Mouse (Mus musculus) heart, postnatal 10 days (tissue): ENCODE data around the gene Tmem82. TPM values are rescaled to one million over a fixed set of nuclear protein-coding genes. Genes with fewer than 3 reads are reported as not detected.
"Not testable (repeated sequence)": the region's sequence is repeated elsewhere in the genome, so short reads cannot be mapped to it uniquely, and the experiment has no call there.

ENCODE experiments used
- DNase-seq, 2 experiments: peaks; one replicate each; pipeline ENCODE4 v3.0.0; 2021
- intact Hi-C: fragments of 180-260 bp; cut with DNase I; formaldehyde crosslinking; loops from one replicate; pipeline ENCODE4 v1.15.1; 2025
- total RNA-seq, 2 experiments: library from RNA; stranded (reverse); gene quantifications; 2 replicates each; pipeline ENCODE4 v1.2.3; 2021

The Tmem82 gene
- total RNA-seq, 2 experiments from 2014 or later = 11.2 to 15.6 TPM

GRCm38 (mm10) chr4:141583919-141584318 lies 34.5 kb downstream of the Tmem82 start:
- no peak for DNase-seq
- intact Hi-C loops = no loop called here

DNA sequence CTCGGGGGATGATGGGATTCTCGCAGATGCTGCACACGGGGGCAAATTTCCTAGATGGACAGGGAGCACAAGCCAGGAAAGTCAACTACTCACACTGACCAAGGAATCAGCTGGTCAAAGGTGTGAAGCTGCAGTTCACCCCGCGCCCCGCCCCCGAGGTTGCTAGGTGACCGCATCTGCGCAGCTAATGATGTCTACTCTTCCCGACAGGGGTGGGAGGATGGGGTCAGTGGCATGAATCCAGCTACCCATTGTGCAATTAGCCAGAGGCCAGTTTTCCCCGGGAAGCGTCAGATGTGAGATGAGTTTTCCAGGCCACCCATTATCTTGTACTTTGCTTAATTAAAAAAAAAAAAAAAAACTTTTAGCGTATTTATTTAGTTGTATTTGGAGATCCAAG lies 37.4 kb downstream of the Tmem82 start:
- intact Hi-C loops = no loop called here
- DNase-seq = no peak

GRCm38 (mm10) chr4:141578833-141579232 lies 39.6 kb downstream of the Tmem82 start:
- no peak for DNase-seq
- intact Hi-C loops = loop anchor here (5.0 kb wide), 1 partner anchor 192 kb away; no protein-coding TSS in a partner anchor

- intact Hi-C loops = loop anchor here (5.0 kb wide), 1 partner anchor 190 kb away; no protein-coding TSS in a partner anchor
- no peak for DNase-seq
These were observed 41.6 kb downstream of the Tmem82 start for GRCm38 (mm10) chr4:141576877-141577276.

- DNase-seq = no peak
- intact Hi-C loops = loop anchor here (5.0 kb wide), 1 partner anchor 189 kb away; no protein-coding TSS in a partner anchor
These were observed 42.0 kb downstream of the Tmem82 start for GRCm38 (mm10) chr4:141576404-141576803.

- intact Hi-C loops = loop anchor here (1.0 to 5.0 kb wide), 3 partner anchors 144 to 188 kb away; no protein-coding TSS in a partner anchor
- peak; percentile 88 to 93 for DNase-seq
These were observed 43.4 kb downstream of the Tmem82 start for GRCm38 (mm10) chr4:141574789-141575702.

DNA sequence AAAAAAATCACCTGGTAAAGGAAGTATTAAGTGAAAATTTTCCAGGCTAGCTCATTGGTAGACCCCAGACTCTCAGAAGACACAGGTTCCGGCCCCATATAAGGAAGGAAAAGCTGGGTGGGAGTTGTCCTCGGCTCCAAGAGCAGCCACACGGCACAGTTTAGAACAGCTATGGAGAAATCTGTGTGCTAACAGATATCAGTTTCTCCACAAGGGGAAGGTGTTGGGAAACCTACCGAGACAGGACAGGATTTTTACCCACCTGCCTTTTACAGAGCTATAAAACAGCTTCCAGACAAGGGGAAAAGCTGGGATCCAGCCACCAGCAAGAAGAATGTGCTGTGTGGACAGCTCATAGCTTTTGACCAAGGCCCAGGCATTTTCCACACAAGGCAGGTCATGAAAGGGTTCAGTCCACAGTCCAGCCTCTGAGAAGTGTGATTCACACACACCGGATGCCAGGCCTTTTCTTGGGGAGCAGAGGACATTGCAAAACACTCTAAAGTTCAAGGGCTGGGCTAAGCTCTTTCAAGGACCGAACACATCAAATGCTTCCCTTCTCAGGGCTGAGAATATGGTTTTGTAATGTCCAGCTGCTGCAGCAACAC lies 45.0 kb downstream of the Tmem82 start:
- DNase-seq = peak; percentile 39 to 48
- intact Hi-C loops = no loop called here

DNA sequence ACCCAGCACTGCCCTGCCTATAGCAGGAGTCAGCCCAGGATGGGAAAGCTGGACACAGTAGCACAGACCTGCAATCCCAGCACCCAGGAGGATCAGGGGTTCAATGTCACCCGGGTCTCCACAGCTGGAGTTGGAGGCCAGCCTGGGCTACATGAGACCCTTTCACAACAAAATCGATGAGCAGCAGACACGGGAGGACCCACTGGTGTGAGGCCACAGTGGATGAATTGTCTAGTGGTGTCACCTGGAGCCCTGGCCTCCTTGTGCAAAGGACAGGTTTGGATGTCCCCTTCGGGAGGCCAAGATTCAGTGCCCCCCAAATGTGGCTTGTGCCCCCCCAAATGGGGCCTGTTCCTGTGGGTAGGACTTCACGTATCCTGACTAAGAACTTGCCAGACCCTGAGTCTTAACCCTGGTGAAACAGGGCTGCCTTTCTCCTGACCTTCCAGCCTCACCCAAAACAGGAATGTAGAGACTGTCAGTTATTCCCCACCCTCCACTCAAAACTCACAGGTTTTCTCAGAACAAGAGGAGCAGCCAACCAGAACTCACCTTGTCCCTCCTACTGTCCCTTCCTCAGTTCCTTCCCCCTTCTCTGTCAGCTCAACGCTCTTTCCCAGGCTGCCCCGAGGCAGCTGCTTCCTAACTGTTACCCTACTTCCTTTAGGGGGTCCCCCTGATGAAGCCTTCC lies 45.6 kb downstream of the Tmem82 start:
- intact Hi-C loops = no loop called here

GRCm38 (mm10) chr4:141571934-141572333 lies 46.5 kb downstream of the Tmem82 start:
- no peak for DNase-seq
- intact Hi-C loops = no loop called here

More for the DNA sequence above, 45.6 kb downstream of the Tmem82 start:
- DNase-seq = no peak

DNA sequence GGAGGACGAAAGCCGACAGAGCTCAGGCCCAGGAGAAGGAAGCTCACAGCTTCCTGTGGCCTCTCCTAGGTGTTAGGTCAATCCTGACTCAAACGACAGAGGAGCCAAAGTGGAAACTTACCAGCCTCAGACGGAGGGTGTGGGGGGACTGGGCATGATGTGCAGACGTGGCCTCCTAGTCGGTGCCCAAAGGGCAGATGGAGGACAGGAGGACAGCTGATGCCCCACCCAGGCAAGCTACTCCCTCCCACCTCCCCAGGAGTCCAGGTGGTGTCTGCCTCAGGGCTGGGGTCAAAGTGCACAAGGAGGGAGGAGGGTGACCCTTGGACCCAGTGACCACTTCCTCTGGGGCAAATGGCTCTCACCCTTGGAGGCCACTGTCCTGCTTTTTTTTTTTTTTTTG lies 47.1 kb downstream of the Tmem82 start:
- no peak for DNase-seq
- intact Hi-C loops = no loop called here

GRCm38 (mm10) chr4:141570821-141571220 lies 47.6 kb downstream of the Tmem82 start:
- DNase-seq = no peak
- intact Hi-C loops = no loop called here

DNA sequence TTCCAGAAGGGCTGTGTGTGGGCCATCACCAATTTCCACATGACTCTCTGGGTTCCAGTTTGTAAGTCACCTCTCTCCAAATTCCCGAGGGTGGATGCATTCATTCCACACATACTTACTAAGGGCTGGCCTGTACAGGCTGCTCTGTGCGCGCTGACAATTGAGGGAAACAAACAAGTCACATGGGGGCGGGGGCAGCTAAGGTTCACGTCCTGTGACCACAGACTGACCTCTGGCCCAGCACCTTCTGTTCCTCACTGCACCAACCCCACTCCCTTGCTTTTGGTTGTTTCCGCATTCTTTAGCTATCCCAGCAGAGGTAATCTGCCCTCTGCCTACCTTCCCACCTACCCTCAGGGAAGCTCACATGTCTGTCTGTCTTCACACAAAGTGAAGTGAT lies 48.4 kb downstream of the Tmem82 start:
- intact Hi-C loops = no loop called here
- peak; percentile 57 to 65 for DNase-seq

DNA sequence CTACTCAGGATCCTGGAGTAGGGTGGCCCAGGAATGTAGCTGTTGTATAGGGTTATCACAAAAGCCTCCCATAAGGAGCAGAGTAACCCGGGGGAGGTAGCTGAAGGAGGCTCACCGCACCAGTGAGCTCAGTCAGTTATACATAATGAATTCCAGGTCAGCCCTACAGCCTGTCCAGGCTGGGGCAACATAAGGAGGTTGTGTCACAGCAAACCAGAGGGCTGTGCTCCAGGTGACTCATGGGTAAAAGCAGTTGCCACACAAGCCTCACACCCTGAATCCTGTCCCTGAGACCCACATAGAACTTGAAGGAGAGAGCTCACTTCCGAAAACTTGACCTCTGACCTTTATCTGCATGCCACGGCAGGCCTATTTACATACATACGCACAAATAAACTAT lies 49.5 kb downstream of the Tmem82 start:
- intact Hi-C loops = no loop called here
- DNase-seq = no peak

DNA sequence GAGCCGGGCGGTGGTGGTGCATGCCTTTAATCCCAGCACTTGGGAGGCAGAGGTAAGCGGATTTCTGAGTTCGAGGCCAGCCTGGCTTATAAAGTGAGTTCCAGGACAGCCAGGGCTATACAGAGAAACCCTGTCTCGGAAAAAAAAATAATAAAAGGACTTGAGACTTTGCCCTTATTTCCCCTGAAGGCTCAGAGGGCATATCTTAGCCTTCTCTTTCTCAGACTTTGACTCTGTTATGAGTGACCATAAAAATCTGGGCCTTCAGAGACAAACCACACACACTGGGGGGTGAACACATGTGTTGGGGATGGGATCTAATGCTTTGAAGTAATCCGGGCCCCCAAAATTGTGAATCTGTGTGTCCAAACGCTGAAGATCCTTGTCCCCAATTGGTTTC lies 51.3 kb downstream of the Tmem82 start:
- DNase-seq, intact Hi-C loops: not testable (repeated sequence)

- intact Hi-C loops = no loop called here
- DNase-seq = no peak
These were observed 52.2 kb downstream of the Tmem82 start for GRCm38 (mm10) chr4:141566187-141566586.

- no peak for DNase-seq
- intact Hi-C loops = no loop called here
These were observed 53.1 kb downstream of the Tmem82 start for GRCm38 (mm10) chr4:141565325-141565724.

DNA sequence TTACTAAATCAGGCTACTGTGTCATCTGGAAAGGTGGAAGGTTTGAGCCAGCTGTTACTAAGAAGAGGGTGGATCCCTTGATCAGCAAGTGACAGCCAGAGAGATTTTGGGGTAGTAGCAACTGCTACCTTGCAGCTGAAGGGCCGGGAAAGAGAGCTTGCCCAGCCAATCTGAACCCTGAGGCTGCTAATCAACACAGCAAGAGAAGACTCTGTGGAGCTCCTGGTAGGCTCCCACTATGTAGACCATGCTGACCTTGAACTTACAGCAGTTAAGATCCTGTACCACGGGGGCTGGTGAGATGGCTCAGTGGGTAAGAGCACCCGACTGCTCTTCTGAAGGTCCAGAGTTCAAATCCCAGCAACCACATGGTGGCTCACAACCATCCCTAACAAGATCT lies 53.8 kb downstream of the Tmem82 start:
- intact Hi-C loops = no loop called here
- no peak for DNase-seq

DNA sequence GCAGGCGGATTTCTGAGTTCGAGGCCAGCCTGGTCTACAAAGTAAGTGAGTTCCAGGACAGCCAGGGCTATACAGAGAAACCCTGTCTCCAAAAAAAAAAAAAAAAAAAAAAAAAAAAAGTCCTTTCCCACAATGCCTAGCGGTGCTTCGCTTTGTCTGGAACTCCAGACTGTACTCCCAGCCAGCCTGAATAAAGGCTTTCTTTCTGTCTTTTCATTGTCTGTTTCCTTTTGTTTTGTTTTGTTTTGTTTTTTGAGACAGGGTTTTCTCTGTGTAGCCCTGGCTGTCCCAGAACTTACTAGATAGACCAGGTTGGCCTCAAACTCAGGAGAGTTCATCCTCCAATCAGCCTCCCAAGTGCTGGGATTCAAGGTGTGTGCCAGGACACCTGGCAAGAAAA lies 54.2 kb downstream of the Tmem82 start:
- no peak for DNase-seq
- intact Hi-C loops = no loop called here
